Mouse (Mus musculus): Measurements from ENCODE around the gene Ndufaf2.

Ndufaf2 gene

GRCm38 (mm10) chr13:107969961-107970391 is 188.4 kb downstream of the Ndufaf2 start:
- intact Hi-C loops (cut with DNase I) = no loop called here

DNA sequence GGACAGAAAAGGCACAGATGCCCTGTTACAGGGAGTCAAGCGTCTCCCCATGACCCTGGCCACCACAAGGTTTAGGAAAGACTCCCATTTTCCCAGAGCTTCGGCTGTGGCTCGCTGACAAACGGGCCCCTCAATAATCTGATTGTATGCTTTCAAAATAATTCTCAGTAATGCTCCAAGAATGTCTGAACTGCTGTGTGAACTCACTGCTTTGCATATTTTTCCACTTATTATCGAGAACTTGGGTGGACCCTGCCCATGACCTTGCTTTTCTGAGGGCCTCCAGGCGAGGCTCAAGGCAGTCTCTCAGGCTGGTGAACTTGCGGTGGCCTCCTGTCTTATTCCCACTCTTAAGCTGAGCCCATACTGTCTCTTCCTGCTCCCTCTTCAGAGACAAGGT is 193.8 kb downstream of the Ndufaf2 start:
- intact Hi-C loops (cut with DNase I) = no loop called here

DNA sequence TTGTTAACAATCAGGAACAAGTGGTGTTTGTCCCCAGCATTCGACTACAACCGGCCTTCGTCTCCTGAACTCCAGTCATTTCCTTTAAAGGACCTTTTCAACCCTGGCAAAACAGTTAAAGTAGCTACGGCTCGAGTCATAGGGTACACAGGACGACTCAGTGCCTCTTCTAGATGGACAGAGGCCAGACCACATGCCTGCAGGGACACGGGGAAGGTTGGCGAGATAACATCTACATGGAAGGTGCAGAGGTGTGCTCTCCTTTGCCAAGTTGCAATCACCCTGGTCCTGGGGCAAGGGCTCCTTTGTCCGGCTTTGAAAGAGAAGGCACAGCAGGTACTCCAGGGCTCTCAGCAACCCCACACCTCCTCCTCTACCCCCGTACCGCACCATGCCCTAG is 195.0 kb downstream of the Ndufaf2 start:
- intact Hi-C loops (cut with DNase I) = no loop called here

GRCm38 (mm10) chr13:107962741-107963140 is 195.7 kb downstream of the Ndufaf2 start:
- intact Hi-C loops (cut with DNase I) = no loop called here

DNA sequence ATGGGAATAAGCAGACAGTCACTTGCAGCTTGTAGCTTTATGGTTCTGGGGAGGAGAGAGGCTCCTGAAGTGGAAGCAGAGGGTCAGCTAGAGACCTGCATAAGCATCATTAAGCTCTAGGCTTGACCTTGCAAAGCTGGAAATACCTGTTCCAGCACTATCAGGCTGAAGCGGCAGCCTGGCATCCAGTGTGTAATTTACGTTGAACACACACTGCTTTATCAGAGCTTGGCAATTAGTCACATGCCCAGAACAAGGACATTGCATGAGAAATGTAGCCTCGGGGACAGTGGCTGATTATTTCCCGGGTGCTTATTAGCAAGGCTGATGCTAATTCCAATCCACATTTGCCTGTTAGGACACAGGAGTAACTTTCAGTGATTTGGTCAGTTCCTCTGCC is 196.5 kb downstream of the Ndufaf2 start:
- intact Hi-C loops (cut with DNase I) = no loop called here

DNA sequence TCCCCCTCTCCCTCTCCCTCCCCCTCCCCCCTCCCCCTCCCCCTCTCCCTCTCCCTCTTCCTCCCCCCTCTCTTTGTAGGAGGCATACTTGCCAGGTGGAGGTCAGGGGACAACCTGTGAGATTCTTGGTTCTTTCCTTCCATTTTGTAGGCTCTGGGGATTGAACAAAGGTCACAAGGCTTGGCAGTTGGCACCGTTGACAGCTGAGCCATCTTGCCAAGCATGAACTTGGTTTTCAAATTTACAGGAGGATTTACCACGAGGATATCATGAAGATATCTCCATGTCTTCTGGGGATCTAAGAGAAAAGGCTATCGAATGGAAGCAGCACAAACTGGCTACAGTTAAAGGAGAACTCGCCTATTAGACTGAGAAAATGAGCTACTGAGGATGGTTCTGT is 196.9 kb downstream of the Ndufaf2 start:
- intact Hi-C loops (cut with DNase I) = no loop called here

DNA sequence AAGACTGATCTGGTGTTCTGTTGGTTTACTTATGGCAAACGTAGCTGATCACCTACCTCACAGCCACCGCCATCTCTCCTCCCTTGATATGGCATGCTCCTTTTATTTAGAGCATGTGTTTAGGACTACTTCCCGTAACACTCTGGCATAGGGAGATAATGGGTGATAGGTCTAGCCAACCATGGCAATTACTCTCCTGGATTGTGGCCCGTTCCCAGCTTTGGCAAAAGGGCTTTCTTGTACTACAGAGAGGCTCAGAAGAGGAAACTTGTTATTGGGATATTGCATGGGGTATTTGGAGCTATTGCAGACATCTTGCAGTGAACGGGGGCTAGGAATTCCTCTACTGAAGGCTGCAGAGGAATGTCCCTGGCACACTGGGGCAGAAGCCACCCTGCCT is 197.9 kb downstream of the Ndufaf2 start:
- intact Hi-C loops (cut with DNase I) = no loop called here

DNA sequence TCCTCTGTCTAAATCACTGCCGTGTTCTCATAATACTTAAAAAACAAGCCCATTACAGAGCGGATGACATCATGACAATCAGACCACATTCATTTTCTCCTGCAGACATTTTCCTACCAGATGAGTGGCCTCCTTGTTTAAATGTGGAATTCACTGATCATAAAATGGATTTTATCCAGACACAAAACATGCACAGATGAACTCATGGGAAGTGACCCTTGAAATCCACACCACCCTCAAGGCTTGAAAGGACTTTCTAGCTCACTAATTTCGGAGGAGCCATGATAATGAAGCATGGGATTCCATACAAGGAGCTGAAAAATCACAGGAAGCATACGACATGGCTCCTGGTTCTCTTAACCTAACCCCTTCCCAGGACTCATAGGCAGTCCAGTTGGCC is 198.5 kb downstream of the Ndufaf2 start:
- intact Hi-C loops (cut with DNase I) = no loop called here

- intact Hi-C loops (cut with DNase I) = no loop called here
These were observed 202.2 kb downstream of the Ndufaf2 start for GRCm38 (mm10) chr13:107956246-107956645.

GRCm38 (mm10) chr13:107955327-107956110 is 202.9 kb downstream of the Ndufaf2 start:
- intact Hi-C loops (cut with DNase I) = no loop called here

DNA sequence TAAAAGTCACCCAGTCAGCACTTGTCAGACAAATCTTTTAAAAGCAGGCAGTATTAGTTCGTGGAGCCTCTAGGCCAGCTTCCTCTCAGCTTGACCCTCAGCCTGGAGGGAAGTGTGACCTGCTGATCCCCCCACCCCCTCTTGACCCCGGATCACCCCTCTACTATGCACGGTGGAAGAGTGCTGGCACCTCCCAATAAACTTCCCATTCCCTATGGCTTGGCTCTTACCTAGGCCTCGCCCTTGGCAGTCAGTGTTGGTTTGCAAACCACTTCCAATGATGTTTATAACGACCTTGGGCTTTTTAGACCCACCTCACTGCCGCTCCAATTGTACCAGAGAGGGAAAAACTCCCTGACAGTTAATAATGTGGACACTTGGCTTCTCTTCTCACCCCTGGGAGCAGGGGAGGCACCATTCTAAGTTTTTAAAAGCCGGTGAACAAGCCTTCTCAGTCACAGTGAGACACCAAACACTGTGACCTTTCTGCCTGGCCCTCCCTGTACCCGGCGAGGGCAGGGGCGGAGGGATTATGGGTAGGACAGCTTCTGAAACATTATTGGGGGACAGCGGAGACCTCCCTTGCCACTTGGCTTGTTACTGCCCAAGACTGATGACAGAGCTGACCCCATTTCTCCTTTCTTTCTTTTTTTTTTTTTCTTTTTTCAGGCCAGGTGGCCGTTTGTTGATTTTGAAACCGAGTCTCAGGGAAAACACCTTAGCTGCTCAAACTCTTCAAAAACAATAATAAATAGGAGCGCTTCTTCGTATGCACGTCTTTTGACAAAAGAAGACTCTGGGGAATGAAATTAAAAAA is 203.8 kb downstream of the Ndufaf2 start:
- intact Hi-C loops (cut with DNase I) = no loop called here

- intact Hi-C loops (cut with DNase I) = no loop called here
These were observed 204.4 kb downstream of the Ndufaf2 start for GRCm38 (mm10) chr13:107954100-107954444.

Data from adrenal gland (tissue).